Mouse (Mus musculus) thymus, adult 2 months (tissue): ENCODE measurements at regions not wholly inside any gene's neighbourhood (a gene's known extent, or its start where the extent isn't known, plus 50 kb on each side); places are given as distances from the start of the nearest gene placed in this dataset.

ENCODE experiments used
- CTCF ChIP-seq: fragments of 200-500 bp; IDR thresholded peaks from 2 replicates; pipeline ENCODE4 v1.5.1; 2012; ENCODE audit warnings: mild to moderate bottlenecking, control low read depth, low read length, moderate library complexity, borderline replicate concordance; ENCODE audit not compliant: control insufficient read depth, poor library complexity, insufficient read depth; ENCODE audit errors: extremely low read depth
- POLR2A ChIP-seq: fragments of 200-500 bp; IDR thresholded peaks from 2 replicates; pipeline ENCODE4 v1.6.1; 2012; ENCODE audit warnings: mild to moderate bottlenecking, low read length, control low read depth, moderate library complexity; ENCODE audit not compliant: control insufficient read depth, poor library complexity, insufficient read depth; ENCODE audit errors: extremely low read depth

DNA sequence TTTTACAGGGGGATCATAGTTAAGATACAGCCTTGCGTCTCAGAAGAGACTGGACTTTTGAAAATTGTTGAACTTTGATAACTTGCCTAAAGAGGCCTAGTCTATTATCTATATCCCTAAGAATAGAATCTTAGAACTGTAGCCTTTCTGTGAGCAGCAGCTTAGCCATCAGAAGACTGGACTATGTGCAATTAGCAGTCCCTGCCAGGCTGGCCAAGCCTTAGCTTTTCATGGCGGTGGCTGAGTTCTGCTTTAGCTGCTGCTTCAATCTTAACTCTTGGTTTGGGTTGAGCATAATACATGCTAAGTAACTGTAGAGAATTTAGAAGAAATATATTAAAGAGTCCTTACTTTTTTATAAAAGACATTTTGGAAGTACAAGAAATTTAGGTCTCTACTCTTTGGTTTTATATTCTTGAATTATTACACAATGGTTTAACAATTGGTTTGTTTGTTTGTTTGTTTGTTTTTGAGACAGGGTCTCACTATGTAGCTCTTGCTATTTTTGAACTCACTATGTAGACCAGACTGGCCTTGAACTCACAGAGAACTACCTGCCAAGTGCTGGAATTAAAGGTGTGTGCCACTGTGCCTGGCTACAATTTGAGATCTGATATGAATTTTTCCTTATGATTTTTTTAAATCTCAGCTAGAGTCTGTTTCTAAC lies 201.2 kb upstream of the Ptprz1 start:
- no peak for TF ChIP-seq CTCF
- TF ChIP-seq POLR2A: no peak
